Mouse (Mus musculus) retina, postnatal 1 day (tissue): ENCODE results near the gene Abhd18.
A peak's percentile ranks its signal among the peaks of the same experiment; 100 is the strongest.

Experiments
- DNase-seq: peaks from one replicate; pipeline ENCODE4 v3.0.0-alpha.2; 2012

Abhd18 gene

GRCm38 (mm10) chr3:40950601-40951201 is 103.9 kb downstream of the Abhd18 start:
- DNase-seq, result peak; percentile 58

- peak; percentile 49 for DNase-seq
These were observed 104.6 kb downstream of the Abhd18 start for GRCm38 (mm10) chr3:40951365-40951764.

GRCm38 (mm10) chr3:40952606-40953005 is 105.8 kb downstream of the Abhd18 start:
- peak; percentile 12 for DNase-seq

GRCm38 (mm10) chr3:40954792-40955191 is 108.0 kb downstream of the Abhd18 start:
- no peak for DNase-seq

- no peak for DNase-seq
These were observed 112.1 kb downstream of the Abhd18 start for GRCm38 (mm10) chr3:40958831-40959230.

- no peak for DNase-seq
These were observed 134.0 kb downstream of the Abhd18 start for GRCm38 (mm10) chr3:40980758-40981157.

- no peak for DNase-seq
These were observed 140.8 kb downstream of the Abhd18 start for GRCm38 (mm10) chr3:40987539-40987938.
